Mouse (Mus musculus) heart, embryonic 13.5 days (tissue): ENCODE results near the gene Trpm3. TPM values are rescaled to one million over a fixed set of nuclear protein-coding genes. Genes with fewer than 3 reads are reported as not detected.

ENCODE experiments used
- ATAC-seq: fragments of 200-750 bp; cut with Nextera tagmentation; 2 replicates; pipeline ENCODE4 v1.8.0; 2017; ENCODE audit warnings: moderate TSS enrichment; ENCODE audit not compliant: insufficient number of reproducible peaks, low FRiP score, low TSS enrichment; ENCODE audit errors: extremely low read depth
- H3K27ac ChIP-seq: fragments of 300-500 bp; sonication (generic); replicated peaks from 2 replicates; pipeline ENCODE4 v1.5.1; 2015; ENCODE audit warnings: moderate library complexity, mild to moderate bottlenecking, inconsistent platforms
- H3K27me3 ChIP-seq: fragments of 300-500 bp; sonication (generic); replicated peaks from 2 replicates; pipeline ENCODE4 v1.6.1; 2015; ENCODE audit warnings: mild to moderate bottlenecking, inconsistent platforms
- H3K36me3 ChIP-seq: fragments of 300-500 bp; sonication (generic); 2 replicates; pipeline ENCODE4 v1.6.1; 2015; ENCODE audit warnings: mild to moderate bottlenecking, inconsistent platforms
- H3K4me1 ChIP-seq: fragments of 300-500 bp; sonication (generic); 2 replicates; pipeline ENCODE4 v1.6.1; 2015; ENCODE audit warnings: inconsistent platforms
- H3K4me2 ChIP-seq: fragments of 300-500 bp; sonication (generic); 2 replicates; pipeline ENCODE4 v1.6.1; 2015; ENCODE audit warnings: inconsistent platforms, mild to moderate bottlenecking, moderate library complexity
- H3K4me3 ChIP-seq: fragments of 300-500 bp; sonication (generic); 2 replicates; pipeline ENCODE4 v1.5.1; 2015; ENCODE audit warnings: moderate library complexity, mild to moderate bottlenecking, inconsistent platforms
- H3K9ac ChIP-seq: fragments of 300-500 bp; sonication (generic); 2 replicates; pipeline ENCODE4 v1.6.1; 2015; ENCODE audit warnings: inconsistent platforms, mild to moderate bottlenecking, moderate library complexity
- H3K9me3 ChIP-seq: fragments of 300-500 bp; sonication (generic); 2 replicates; pipeline ENCODE4 v1.6.1; 2016; ENCODE audit warnings: inconsistent platforms
- WGBS: fragments of 180-500 bp; shearing (Covaris S2); methylation state at CpG from one replicate; pipeline ENCODE4 v1.1.7; 2015; ENCODE audit warnings: mixed read lengths; 5-methylcytosine and 5-hydroxymethylcytosine counted together
- polyA plus RNA-seq: library from polyadenylated mRNA; unstranded; fragments of >200 nt; fragmentation: Nextera tagmentation; extraction: Ambion mirVana; gene quantifications from 2 replicates; pipeline ENCODE4 v1.2.1, GENCODE M21; 2015

Trpm3 gene
- polyA plus RNA-seq, 1 experiment from 2014 or later, result 1.1 TPM

DNA sequence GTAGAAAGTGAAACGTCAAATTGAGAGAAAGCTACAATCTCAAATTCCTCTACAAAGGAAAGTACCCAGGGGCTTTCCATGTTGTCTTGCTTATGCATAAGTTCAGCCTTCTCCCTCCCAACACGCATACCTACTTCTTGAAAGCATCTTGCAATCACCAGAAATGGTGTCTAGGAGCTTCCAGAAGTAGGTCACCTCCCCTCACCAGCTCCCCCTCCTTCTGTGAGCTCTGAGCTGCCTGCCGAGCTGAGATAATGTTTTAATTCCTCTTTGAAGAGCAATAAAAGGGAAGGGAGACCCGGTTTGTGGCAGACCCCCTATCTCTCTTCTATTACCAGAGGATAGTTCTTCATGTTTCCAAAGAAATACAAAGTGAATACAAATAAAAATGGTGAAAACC, 465.5 kb downstream of the Trpm3 start:
- H3K4me3 ChIP-seq, result no peak overlapping the region
- H3K4me1 ChIP-seq, result peaks cover 4% of the 10 kb centered on the region; the same call in 1 of the 2 replicates
- no peak for ATAC-seq
- H3K27ac ChIP-seq, result no peak overlapping the region
- WGBS, result 24% methylated on average over 4 of the region's 4 CpGs
- H3K27me3 ChIP-seq, result no peaks in the 10 kb centered on the region
- no peak overlapping the region for H3K9ac ChIP-seq
- no peak overlapping the region for H3K4me2 ChIP-seq
- H3K36me3 ChIP-seq, result no peaks in the 10 kb centered on the region
- H3K9me3 ChIP-seq, result no peaks in the 10 kb centered on the region

- no peak overlapping the region for H3K9ac ChIP-seq
- peaks cover 4% of the 10 kb centered on the region; the same call in 1 of the 2 replicates for H3K4me1 ChIP-seq
- no peaks in the 10 kb centered on the region for H3K36me3 ChIP-seq
- no peak for ATAC-seq
- no peak overlapping the region for H3K4me3 ChIP-seq
- H3K27me3 ChIP-seq, result no peaks in the 10 kb centered on the region
- 63% methylated on average over 5 of the region's 5 CpGs for WGBS
- no peaks in the 10 kb centered on the region for H3K9me3 ChIP-seq
- no peak overlapping the region for H3K4me2 ChIP-seq
- no peak overlapping the region for H3K27ac ChIP-seq
Measured at GRCm38 (mm10) chr19:22607985-22608684, 469.3 kb downstream of the Trpm3 start.

GRCm38 (mm10) chr19:22611621-22612020, 472.8 kb downstream of the Trpm3 start:
- no peaks in the 10 kb centered on the region for H3K4me1 ChIP-seq
- WGBS, result 79% methylated on average over 2 of the region's 2 CpGs
- H3K9ac ChIP-seq, result no peak overlapping the region
- H3K4me3 ChIP-seq, result no peak overlapping the region
- H3K36me3 ChIP-seq, result no peaks in the 10 kb centered on the region
- no peaks in the 10 kb centered on the region for H3K9me3 ChIP-seq
- no peaks in the 10 kb centered on the region for H3K27me3 ChIP-seq
- no peak overlapping the region for H3K27ac ChIP-seq
- ATAC-seq, result no peak
- H3K4me2 ChIP-seq, result no peak overlapping the region

GRCm38 (mm10) chr19:22615367-22615766, 476.5 kb downstream of the Trpm3 start:
- no peaks in the 10 kb centered on the region for H3K27me3 ChIP-seq
- ATAC-seq, result no peak
- H3K4me3 ChIP-seq, result no peak overlapping the region
- H3K9ac ChIP-seq, result no peak overlapping the region
- WGBS, result 76% methylated on average over 6 of the region's 6 CpGs
- H3K9me3 ChIP-seq, result peaks cover 10% of the 10 kb centered on the region
- no peak overlapping the region for H3K4me2 ChIP-seq
- H3K27ac ChIP-seq, result no peak overlapping the region
- no peaks in the 10 kb centered on the region for H3K4me1 ChIP-seq
- no peaks in the 10 kb centered on the region for H3K36me3 ChIP-seq

DNA sequence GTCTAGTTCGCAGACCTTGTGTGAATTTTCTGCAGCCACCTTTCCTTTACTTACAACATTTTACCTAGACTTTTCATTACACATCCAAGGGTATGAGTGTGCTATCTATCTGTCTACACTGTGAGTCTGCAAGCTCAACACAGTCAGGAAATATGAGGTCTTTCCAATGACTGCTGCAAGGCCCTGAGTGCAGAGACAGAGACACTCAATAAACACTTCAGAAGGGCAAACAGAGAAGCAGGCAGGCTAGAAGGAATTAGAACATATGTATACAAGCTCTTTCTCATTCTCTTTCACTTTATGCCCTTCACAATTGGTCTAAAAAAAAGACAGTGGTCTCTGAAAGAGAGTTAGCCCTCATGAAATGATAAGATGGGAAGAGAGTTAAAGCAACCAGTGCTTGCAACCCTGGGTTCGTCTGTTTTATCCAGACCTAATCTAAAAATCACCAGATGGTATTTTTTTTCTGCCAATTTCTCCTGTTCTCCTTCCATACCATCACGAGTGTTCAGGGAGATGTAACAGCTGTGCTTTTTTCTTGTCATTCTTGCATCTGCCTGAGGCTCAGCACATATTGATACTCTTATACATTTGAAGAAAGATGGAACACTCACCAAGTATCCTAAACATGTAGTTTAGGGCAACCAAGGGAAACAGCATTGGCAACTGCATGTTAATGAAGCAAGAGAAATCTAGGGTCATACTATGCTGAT, 486.1 kb downstream of the Trpm3 start:
- Histone ChIP-seq H3K9me3 (no peaks in the 10 kb centered on the region), H3K4me3 (no peak overlapping the region), H3K4me2 (no peak overlapping the region), H3K4me1 (no peaks in the 10 kb centered on the region), H3K27me3 (no peaks in the 10 kb centered on the region), H3K9ac (no peak overlapping the region), H3K36me3 (no peaks in the 10 kb centered on the region), H3K27ac (no peak overlapping the region)
- no peak for ATAC-seq
- WGBS, result 58% methylated on average over 3 of the region's 3 CpGs

GRCm38 (mm10) chr19:22628878-22629277, 490.0 kb downstream of the Trpm3 start:
- 67% methylated on average over 3 of the region's 3 CpGs for WGBS
- H3K9me3 ChIP-seq, result no peaks in the 10 kb centered on the region
- no peak for ATAC-seq
- no peak overlapping the region for H3K4me2 ChIP-seq
- H3K9ac ChIP-seq, result no peak overlapping the region
- no peak overlapping the region for H3K4me3 ChIP-seq
- H3K27ac ChIP-seq, result no peak overlapping the region
- H3K36me3 ChIP-seq, result no peaks in the 10 kb centered on the region
- H3K27me3 ChIP-seq, result no peaks in the 10 kb centered on the region
- H3K4me1 ChIP-seq, result no peaks in the 10 kb centered on the region

- no peak overlapping the region for H3K9ac ChIP-seq
- H3K9me3 ChIP-seq, result no peaks in the 10 kb centered on the region
- H3K27ac ChIP-seq, result no peak overlapping the region
- no peak for ATAC-seq
- no peaks in the 10 kb centered on the region for H3K4me1 ChIP-seq
- 62% methylated on average over 6 of the region's 6 CpGs for WGBS
- H3K27me3 ChIP-seq, result no peaks in the 10 kb centered on the region
- H3K4me3 ChIP-seq, result no peak overlapping the region
- H3K4me2 ChIP-seq, result no peak overlapping the region
- H3K36me3 ChIP-seq, result no peaks in the 10 kb centered on the region
Measured at GRCm38 (mm10) chr19:22631316-22631715, 492.5 kb downstream of the Trpm3 start.

DNA sequence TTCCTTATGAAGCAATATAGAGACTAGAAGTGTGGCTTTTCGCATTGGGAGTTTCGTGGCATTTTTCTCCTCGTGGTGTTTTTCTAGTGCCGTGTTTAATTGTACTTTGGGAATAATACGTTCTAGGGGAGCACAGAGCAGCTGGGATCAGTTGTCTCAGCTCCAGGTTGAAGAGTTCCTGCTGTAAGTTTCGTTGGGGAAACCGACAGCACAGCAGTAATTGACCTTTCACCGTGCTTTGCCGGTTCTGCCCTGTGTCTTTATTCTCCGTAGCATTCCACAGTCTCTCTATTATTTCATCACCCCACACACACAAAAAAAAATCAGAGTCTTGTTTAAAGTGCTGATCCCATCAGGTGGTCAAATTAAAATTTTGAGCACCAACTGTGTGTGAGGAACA, 496.8 kb downstream of the Trpm3 start:
- 59% methylated on average over 10 of the region's 10 CpGs for WGBS
- no peaks in the 10 kb centered on the region for H3K9me3 ChIP-seq
- H3K4me3 ChIP-seq, result no peak overlapping the region
- H3K27ac ChIP-seq, result no peak overlapping the region
- ATAC-seq, result no peak
- H3K36me3 ChIP-seq, result no peaks in the 10 kb centered on the region
- H3K4me2 ChIP-seq, result no peak overlapping the region
- no peaks in the 10 kb centered on the region for H3K27me3 ChIP-seq
- H3K4me1 ChIP-seq, result peaks cover 7% of the 10 kb centered on the region
- H3K9ac ChIP-seq, result no peak overlapping the region

- H3K27ac ChIP-seq, result no peak overlapping the region
- no peak overlapping the region for H3K4me2 ChIP-seq
- no peaks in the 10 kb centered on the region for H3K27me3 ChIP-seq
- H3K4me1 ChIP-seq, result peaks cover 13% of the 10 kb centered on the region
- WGBS, result 68% methylated on average over 2 of the region's 2 CpGs
- no peaks in the 10 kb centered on the region for H3K9me3 ChIP-seq
- ATAC-seq, result no peak
- H3K4me3 ChIP-seq, result no peak overlapping the region
- no peak overlapping the region for H3K9ac ChIP-seq
- no peaks in the 10 kb centered on the region for H3K36me3 ChIP-seq
Measured at GRCm38 (mm10) chr19:22637786-22638185, 498.9 kb downstream of the Trpm3 start.

GRCm38 (mm10) chr19:22638394-22638954, 499.6 kb downstream of the Trpm3 start:
- Histone ChIP-seq H3K27ac (no peak overlapping the region), H3K4me2 (no peak overlapping the region), H3K27me3 (no peaks in the 10 kb centered on the region), H3K9me3 (no peaks in the 10 kb centered on the region), H3K9ac (no peak overlapping the region), H3K4me3 (no peak overlapping the region), H3K36me3 (no peaks in the 10 kb centered on the region), H3K4me1 (peaks cover 13% of the 10 kb centered on the region)
- ATAC-seq, result no peak
- WGBS, result 34% methylated on average over 3 of the region's 3 CpGs

- H3K27ac ChIP-seq, result no peak overlapping the region
- H3K4me3 ChIP-seq, result no peak overlapping the region
- H3K27me3 ChIP-seq, result no peaks in the 10 kb centered on the region
- 55% methylated on average over 2 of the region's 2 CpGs for WGBS
- peaks cover 13% of the 10 kb centered on the region for H3K4me1 ChIP-seq
- no peak for ATAC-seq
- H3K9me3 ChIP-seq, result no peaks in the 10 kb centered on the region
- H3K4me2 ChIP-seq, result no peak overlapping the region
- H3K36me3 ChIP-seq, result no peaks in the 10 kb centered on the region
- H3K9ac ChIP-seq, result no peak overlapping the region
Measured at GRCm38 (mm10) chr19:22642124-22642523, 503.3 kb downstream of the Trpm3 start.
